In the genomic region with DNA sequence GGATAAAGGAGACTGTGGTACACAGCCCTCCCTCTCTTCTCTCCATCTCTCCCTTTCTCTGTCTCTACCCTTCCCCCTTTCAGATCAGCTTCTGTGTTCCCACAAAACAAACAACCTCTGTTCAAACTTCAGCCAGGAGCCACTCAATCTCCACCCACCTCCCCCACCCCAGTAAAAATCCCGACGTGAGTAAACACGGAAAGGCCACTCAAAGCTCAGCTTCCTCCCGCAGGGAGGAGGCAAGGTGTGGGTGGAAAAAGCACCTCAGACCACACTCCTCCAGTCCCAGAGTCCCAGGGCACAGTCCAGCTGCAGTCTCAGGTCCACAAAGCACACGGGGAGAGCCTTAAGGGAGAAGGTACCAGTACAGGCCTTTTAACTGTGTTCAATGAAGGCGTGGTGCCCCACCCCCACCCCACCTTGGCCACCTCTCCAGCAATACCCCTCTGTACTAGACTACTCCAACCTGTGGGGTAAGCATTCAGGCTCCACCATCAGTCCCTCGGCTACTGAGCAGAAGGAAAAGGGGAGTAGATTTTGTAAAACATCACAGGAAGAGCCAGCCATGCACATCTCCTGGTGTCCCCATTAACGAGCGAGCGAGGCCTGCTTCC, we compare ENCODE assay signal across 9 mouse cellular contexts. TPM values are rescaled to one million over a fixed set of nuclear protein-coding genes. Genes with fewer than 3 reads are reported as not detected.
DNase-seq lines count a peak whose midpoint lies in the region; ATAC-seq and TF ChIP-seq lines count a peak whose summit lies in the region.
"Had no signal": no experiment of that assay in that cellular context is flagged by ENCODE, and none has a peak within 500 bp of the region (broad histone marks: within the 10 kb centered on the region; RNA-seq: fewer than 3 reads in every experiment).

No protein-coding gene starts in this region.

- H3K4me3 ChIP-seq in brown adipose tissue, adult 24 weeks (ENCODE audit: insufficient read depth, low read depth, low read length) = no peak overlapping the region
- H3K4me3 ChIP-seq in embryonic facial prominence, embryonic 12.5 days = no peak overlapping the region
- no peak overlapping the region for H3K4me3 ChIP-seq in lung, embryonic 14.5 days (ENCODE audit: low read depth, low read length)
- H3K4me3 ChIP-seq: heart, embryonic 15.5 days had no signal

- H3K36me3 ChIP-seq in embryonic facial prominence, embryonic 12.5 days = no peaks in the 10 kb centered on the region
- H3K36me3 ChIP-seq in lung, embryonic 14.5 days (ENCODE audit: insufficient read depth) = no peaks in the 10 kb centered on the region
- H3K36me3 ChIP-seq: heart, embryonic 15.5 days had no signal

- peaks cover 33% of the 10 kb centered on the region for H3K4me1 ChIP-seq in brown adipose tissue, adult 24 weeks (ENCODE audit: control insufficient read depth, insufficient read depth, insufficient read length, low read length)
- peaks cover 49% of the 10 kb centered on the region for H3K4me1 ChIP-seq in embryonic facial prominence, embryonic 12.5 days
- peaks cover 57% of the 10 kb centered on the region for H3K4me1 ChIP-seq in lung, embryonic 14.5 days (ENCODE audit: insufficient read depth)

- 0 out of 2 replicates have a peak overlapping the region, but pooled peaks have one; percentile 5 for H3K27ac ChIP-seq in brown adipose tissue, adult 24 weeks (replicated peaks; ENCODE audit: low read depth, low read length)
- H3K27ac ChIP-seq in embryonic facial prominence, embryonic 12.5 days = 0 out of 2 replicates have a peak overlapping the region, but pooled peaks have one; percentile 2
- peak overlapping the region; percentile 39 for H3K27ac ChIP-seq in lung, embryonic 14.5 days (ENCODE audit: low read depth)
- H3K27ac ChIP-seq: heart, embryonic 15.5 days had no signal

- H3K4me2 ChIP-seq in embryonic facial prominence, embryonic 12.5 days (replicated peaks) = no peak overlapping the region
- peak overlapping the region; percentile 23; the same call in 1 of the 2 replicates for H3K4me2 ChIP-seq in lung, embryonic 14.5 days
- H3K4me2 ChIP-seq: heart, embryonic 15.5 days had no signal

- WGBS in embryonic facial prominence, embryonic 12.5 days = 33% methylated on average over 10 of the region's 10 CpGs
- 34% methylated on average over 10 of the region's 10 CpGs for WGBS in lung, embryonic 14.5 days

- no peak overlapping the region for H3K9ac ChIP-seq in embryonic facial prominence, embryonic 12.5 days
- H3K9ac ChIP-seq in lung, embryonic 14.5 days = no peak overlapping the region
- H3K9ac ChIP-seq: heart, embryonic 15.5 days had no signal

- no peaks in the 10 kb centered on the region for H3K27me3 ChIP-seq in embryonic facial prominence, embryonic 12.5 days
- H3K27me3 ChIP-seq in lung, embryonic 14.5 days (ENCODE audit: insufficient read depth, low read length) = no peaks in the 10 kb centered on the region
- H3K27me3 ChIP-seq: heart, embryonic 15.5 days had no signal

- no peak for TF ChIP-seq CTCF in lung, embryonic 14.5 days (IDR thresholded peaks at IDR 0.05; ENCODE audit: low read depth)

- no peaks in the 10 kb centered on the region for H3K9me3 ChIP-seq in embryonic facial prominence, embryonic 12.5 days
- no peaks in the 10 kb centered on the region for H3K9me3 ChIP-seq in lung, embryonic 14.5 days (ENCODE audit: low read depth, low read length)
- H3K9me3 ChIP-seq: heart, embryonic 15.5 days had no signal

- ATAC-seq in embryonic facial prominence, embryonic 12.5 days (ENCODE audit: insufficient number of reproducible peaks, insufficient read depth, low FRiP score, low TSS enrichment) = no peak
- ATAC-seq in lung, embryonic 14.5 days (ENCODE audit: insufficient read depth) = peak; percentile 33; the same call in 1 of the 2 replicates

- peak; percentile 54 to 65 for DNase-seq in kidney, postnatal 36 days
- DNase-seq in lung, embryonic 14.5 days = peak; percentile 44
- DNase-seq in gastrocnemius, postnatal 10 days = no peak
- no peak for DNase-seq in layer of hippocampus, adult 9-10 months (ENCODE audit: low spot score)
- no peak for DNase-seq in frontal cortex, postnatal 36 days (ENCODE audit: low spot score in 2 of 2)
- DNase-seq: right cerebral cortex, postnatal 25 days had no signal

RNA-seq across cellular contexts. Expression of gene Ldlrad3, which starts 53.1 kb away (rescaled TPM):
- polyA plus RNA-seq in brown adipose tissue, adult 24 weeks (2012; ENCODE audit: insufficient read depth, insufficient read length, missing spikeins) = 7.8 and 8.8 TPM in 2 replicates
- 55.2 and 55.7 TPM in 2 replicates for polyA plus RNA-seq in embryonic facial prominence, embryonic 12.5 days (2016; fragmentation: Nextera tagmentation; extraction: Ambion mirVana)
- polyA plus RNA-seq in lung, embryonic 14.5 days (2014; fragmentation: Nextera tagmentation; extraction: Ambion mirVana) = 58.3 and 60.4 TPM in 2 replicates
- total RNA-seq in gastrocnemius, postnatal 10 days (2021) = 10 to 100 TPM; 10.8 to 12.6 TPM

Comparison
In these comparisons a context has a peak if more than half of its experiments do, and no peak if none do; other contexts are left out.
1. DNase-seq: peak in kidney, postnatal 36 days (2 of 2) and lung, embryonic 14.5 days (single experiment); none in gastrocnemius, postnatal 10 days (single experiment), layer of hippocampus, adult 9-10 months (single experiment) and frontal cortex, postnatal 36 days (0 of 2).
2. Peak in every context shown above with its lines, with median percentiles within 50 percentile points of each other: H3K27ac ChIP-seq.